Mouse (Mus musculus) hindbrain, embryonic 16.5 days (tissue): Measurements from ENCODE around the gene 6030452D12Rik. TPM values are rescaled to one million over a fixed set of nuclear protein-coding genes. Genes with fewer than 3 reads are reported as not detected.

ENCODE experiments used
- ATAC-seq: fragments of 200-750 bp; cut with Nextera tagmentation; 2 replicates; pipeline ENCODE4 v1.8.0; 2017; ENCODE audit warnings: moderate TSS enrichment, moderate library complexity
- H3K27ac ChIP-seq: fragments of 300-500 bp; sonication (generic); 2 replicates; pipeline ENCODE4 v1.5.1; 2014; ENCODE audit warnings: low read depth, mild to moderate bottlenecking, control low read depth, low read length, moderate library complexity
- H3K27me3 ChIP-seq: fragments of 300-500 bp; sonication (generic); replicated peaks from 2 replicates; pipeline ENCODE4 v1.6.1; 2014; ENCODE audit warnings: low read length; ENCODE audit not compliant: control insufficient read depth, insufficient read depth
- H3K36me3 ChIP-seq: fragments of 300-500 bp; sonication (generic); 2 replicates; pipeline ENCODE4 v1.6.1; 2014; ENCODE audit warnings: mild to moderate bottlenecking, low read length, moderate library complexity, mixed read lengths; ENCODE audit not compliant: control insufficient read depth, insufficient read depth
- H3K4me1 ChIP-seq: fragments of 300-500 bp; sonication (generic); 2 replicates; pipeline ENCODE4 v1.6.1; 2014; ENCODE audit warnings: low read depth, low read length; ENCODE audit not compliant: control insufficient read depth, insufficient read depth
- H3K4me2 ChIP-seq: fragments of 300-500 bp; sonication (generic); 2 replicates; pipeline ENCODE4 v1.6.1; 2014; ENCODE audit warnings: mild to moderate bottlenecking, low read length, control low read depth, moderate library complexity
- H3K4me3 ChIP-seq: fragments of 300-500 bp; sonication (generic); 2 replicates; pipeline ENCODE4 v1.5.1; 2014; ENCODE audit warnings: mild to moderate bottlenecking, low read length, control low read depth, moderate library complexity
- H3K9ac ChIP-seq: fragments of 300-500 bp; sonication (generic); 2 replicates; pipeline ENCODE4 v1.6.1; 2014; ENCODE audit warnings: low read depth, mild to moderate bottlenecking, control low read depth, low read length, moderate library complexity
- H3K9me3 ChIP-seq: fragments of 300-500 bp; sonication (generic); 2 replicates; pipeline ENCODE4 v1.6.1; 2014; ENCODE audit warnings: mild to moderate bottlenecking, low read length, moderate library complexity; ENCODE audit not compliant: control insufficient read depth
- WGBS: fragments of 180-500 bp; shearing (Covaris S2); extraction: QIAGEN DNeasy Blood & Tissue Kit; methylation state at CpG from one replicate; pipeline ENCODE4 v1.1.7; 2014; 5-methylcytosine and 5-hydroxymethylcytosine counted together
- polyA plus RNA-seq: library from polyadenylated mRNA; unstranded; fragments of >200 nt; fragmentation: Nextera tagmentation; extraction: Ambion mirVana; gene quantifications from 2 replicates; pipeline ENCODE4 v1.2.1, GENCODE M21; 2015

The 6030452D12Rik gene
- polyA plus RNA-seq, 1 experiment from 2014 or later = not detected

GRCm38 (mm10) chr8:106529885-106530482 lies 29.7 kb downstream of the 6030452D12Rik start:
- Histone ChIP-seq H3K27me3 (no peaks in the 10 kb centered on the region), H3K27ac (no peak overlapping the region), H3K4me1 (no peaks in the 10 kb centered on the region), H3K9ac (no peak overlapping the region), H3K36me3 (no peaks in the 10 kb centered on the region), H3K9me3 (no peaks in the 10 kb centered on the region), H3K4me2 (no peak overlapping the region), H3K4me3 (no peak overlapping the region)
- ATAC-seq = no peak
- WGBS = 95% methylated on average over 10 of the region's 10 CpGs

- ATAC-seq = no peak
- H3K27ac ChIP-seq = no peak overlapping the region
- H3K4me3 ChIP-seq = no peak overlapping the region
- no peak overlapping the region for H3K9ac ChIP-seq
- no peaks in the 10 kb centered on the region for H3K9me3 ChIP-seq
- 73% methylated on average over 4 of the region's 4 CpGs for WGBS
- H3K4me1 ChIP-seq = no peaks in the 10 kb centered on the region
- H3K36me3 ChIP-seq = no peaks in the 10 kb centered on the region
- H3K27me3 ChIP-seq = no peaks in the 10 kb centered on the region
- H3K4me2 ChIP-seq = no peak overlapping the region
Observed at GRCm38 (mm10) chr8:106530566-106530965, 30.2 kb downstream of the 6030452D12Rik start.

- H3K9ac ChIP-seq = no peak overlapping the region
- ATAC-seq = no peak
- WGBS = 82% methylated on average over 7 of the region's 7 CpGs
- H3K4me1 ChIP-seq = no peaks in the 10 kb centered on the region
- H3K4me2 ChIP-seq = no peak overlapping the region
- H3K4me3 ChIP-seq = no peak overlapping the region
- no peaks in the 10 kb centered on the region for H3K27me3 ChIP-seq
- no peaks in the 10 kb centered on the region for H3K9me3 ChIP-seq
- no peaks in the 10 kb centered on the region for H3K36me3 ChIP-seq
- H3K27ac ChIP-seq = no peak overlapping the region
Observed at GRCm38 (mm10) chr8:106533709-106534108, 33.4 kb downstream of the 6030452D12Rik start.

- no peaks in the 10 kb centered on the region for H3K4me1 ChIP-seq
- ATAC-seq = no peak
Observed at GRCm38 (mm10) chr8:106534449-106534848, 34.1 kb downstream of the 6030452D12Rik start.

GRCm38 (mm10) chr8:106535448-106535847 lies 35.1 kb downstream of the 6030452D12Rik start:
- no peaks in the 10 kb centered on the region for H3K27me3 ChIP-seq
- no peaks in the 10 kb centered on the region for H3K36me3 ChIP-seq
- WGBS = 70% methylated on average over 4 of the region's 4 CpGs
- H3K27ac ChIP-seq = no peak overlapping the region
- H3K9ac ChIP-seq = no peak overlapping the region
- no peaks in the 10 kb centered on the region for H3K4me1 ChIP-seq
- H3K4me3 ChIP-seq = no peak overlapping the region
- ATAC-seq = no peak
- H3K9me3 ChIP-seq = no peaks in the 10 kb centered on the region
- H3K4me2 ChIP-seq = no peak overlapping the region

More at GRCm38 (mm10) chr8:106534449-106534848, 34.1 kb downstream of the 6030452D12Rik start:
- 36% methylated on average over 6 of the region's 6 CpGs for WGBS
- Histone ChIP-seq H3K4me2 (no peak overlapping the region), H3K36me3 (no peaks in the 10 kb centered on the region), H3K4me3 (no peak overlapping the region), H3K27me3 (no peaks in the 10 kb centered on the region), H3K9me3 (no peaks in the 10 kb centered on the region), H3K9ac (no peak overlapping the region), H3K27ac (no peak overlapping the region)

GRCm38 (mm10) chr8:106539193-106539592 lies 38.9 kb downstream of the 6030452D12Rik start:
- 34% methylated on average over 5 of the region's 5 CpGs for WGBS
- ATAC-seq = no peak

GRCm38 (mm10) chr8:106541002-106541401 lies 40.7 kb downstream of the 6030452D12Rik start:
- Histone ChIP-seq H3K9me3 (no peaks in the 10 kb centered on the region), H3K27me3 (no peaks in the 10 kb centered on the region), H3K27ac (no peak overlapping the region), H3K9ac (no peak overlapping the region), H3K36me3 (no peaks in the 10 kb centered on the region), H3K4me1 (no peaks in the 10 kb centered on the region), H3K4me2 (no peak overlapping the region), H3K4me3 (no peak overlapping the region)
- no peak for ATAC-seq
- 93% methylated on average over 11 of the region's 11 CpGs for WGBS

More at GRCm38 (mm10) chr8:106539193-106539592, 38.9 kb downstream of the 6030452D12Rik start:
- Histone ChIP-seq H3K9me3 (no peaks in the 10 kb centered on the region), H3K4me3 (no peak overlapping the region), H3K4me2 (no peak overlapping the region), H3K4me1 (no peaks in the 10 kb centered on the region), H3K27me3 (no peaks in the 10 kb centered on the region), H3K36me3 (no peaks in the 10 kb centered on the region), H3K9ac (no peak overlapping the region), H3K27ac (no peak overlapping the region)

- H3K9me3 ChIP-seq = no peaks in the 10 kb centered on the region
- H3K4me1 ChIP-seq = no peaks in the 10 kb centered on the region
- H3K9ac ChIP-seq = no peak overlapping the region
- no peak overlapping the region for H3K4me2 ChIP-seq
- no peak for ATAC-seq
- 76% methylated on average over 8 of the region's 8 CpGs for WGBS
- H3K4me3 ChIP-seq = no peak overlapping the region
- no peak overlapping the region for H3K27ac ChIP-seq
- H3K36me3 ChIP-seq = no peaks in the 10 kb centered on the region
- H3K27me3 ChIP-seq = no peaks in the 10 kb centered on the region
Observed at GRCm38 (mm10) chr8:106543043-106543442, 42.7 kb downstream of the 6030452D12Rik start.

GRCm38 (mm10) chr8:106545149-106545548 lies 44.8 kb downstream of the 6030452D12Rik start:
- H3K36me3 ChIP-seq = no peaks in the 10 kb centered on the region
- no peak overlapping the region for H3K9ac ChIP-seq
- no peaks in the 10 kb centered on the region for H3K27me3 ChIP-seq
- no peak for ATAC-seq
- no peak overlapping the region for H3K27ac ChIP-seq
- WGBS = 88% methylated on average over 2 of the region's 2 CpGs
- no peak overlapping the region for H3K4me2 ChIP-seq
- H3K4me3 ChIP-seq = no peak overlapping the region
- H3K9me3 ChIP-seq = no peaks in the 10 kb centered on the region
- H3K4me1 ChIP-seq = no peaks in the 10 kb centered on the region
